In genomic region chr2:125217286-125217685, GRCm38 (mm10) we compare ENCODE assay signal across 12 mouse cellular contexts.
"Had no signal": no experiment of that assay in that cellular context is flagged by ENCODE, and none has a peak within 500 bp of the region (broad histone marks: within the 10 kb centered on the region; RNA-seq: fewer than 3 reads in every experiment).

No protein-coding gene starts in this region.

- H3K27me3 ChIP-seq: limb, embryonic 15.5 days; liver, embryonic 12.5 days; neural tube, embryonic 15.5 days had no signal

- H3K36me3 ChIP-seq: limb, embryonic 15.5 days; liver, embryonic 12.5 days; midbrain, embryonic 10.5 days; neural tube, embryonic 15.5 days had no signal

- H3K4me2 ChIP-seq: limb, embryonic 15.5 days; liver, embryonic 12.5 days; lung, embryonic 14.5 days; neural tube, embryonic 15.5 days had no signal

- H3K4me3 ChIP-seq: limb, embryonic 15.5 days; liver, embryonic 12.5 days; midbrain, embryonic 10.5 days; neural tube, embryonic 15.5 days had no signal

- DNase-seq: kidney, adult 9 months; kidney, postnatal 14 days; lung, embryonic 14.5 days; lung, postnatal 10 days; lung, postnatal 4 days; right cerebral cortex, adult 18-20 months; right cerebral cortex, postnatal 25 days; thymus, postnatal 4 days had no signal
